23 mouse cellular contexts compared by ENCODE assay signal in genomic region chr14:34428274-34428673, GRCm38 (mm10). TPM values are rescaled to one million over a fixed set of nuclear protein-coding genes. Genes with fewer than 3 reads are reported as not detected.
DNase-seq lines count a peak whose midpoint lies in the region; ATAC-seq and TF ChIP-seq lines count a peak whose summit lies in the region.
"Had no signal": no experiment of that assay in that cellular context is flagged by ENCODE, and none has a peak within 500 bp of the region (broad histone marks: within the 10 kb centered on the region; RNA-seq: fewer than 3 reads in every experiment).

No protein-coding gene starts in this region.

- no peak for DNase-seq in heart, adult 2 months
- DNase-seq in heart, postnatal 10 days = no peak
- no peak for DNase-seq in left cerebral cortex, adult 2 months (ENCODE audit: extremely low spot score in 1 of 2, low spot score in 2 of 2)
- DNase-seq in left cerebral cortex, postnatal 10 days (ENCODE audit: extremely low spot score in 1 of 2, low spot score in 2 of 2) = no peak
- no peak for DNase-seq in midbrain, postnatal 0 days (ENCODE audit: low spot score)
- DNase-seq in left cerebral cortex, postnatal 36 days (ENCODE audit: low spot score in 2 of 2) = no peak
- DNase-seq: adrenal gland, adult 2 months; B cell, adult 2 months; cerebellum, adult 9-10 months; gastrocnemius, postnatal 36 days; kidney, adult 11 months; kidney, postnatal 14 days; liver, embryonic 13.5 days; lung, postnatal 10 days; thymus, postnatal 25 days had no signal

- no peaks in the 10 kb centered on the region; the same call in 1 of the 2 replicates for H3K79me2 ChIP-seq in heart, adult 2 months (replicated peaks; ENCODE audit: control insufficient read depth, insufficient read depth, low read length)

- H3K9me3 ChIP-seq in midbrain, postnatal 0 days (ENCODE audit: low read length) = no peaks in the 10 kb centered on the region
- H3K9me3 ChIP-seq in midbrain, embryonic 15.5 days = no peaks in the 10 kb centered on the region
- H3K9me3 ChIP-seq: embryonic facial prominence, embryonic 12.5 days; hindbrain, embryonic 15.5 days; limb, embryonic 12.5 days; liver, embryonic 13.5 days had no signal

- H3K4me1 ChIP-seq in heart, adult 2 months (ENCODE audit: control insufficient read depth, insufficient read depth, low read length) = no peaks in the 10 kb centered on the region; the same call in 1 of the 2 replicates
- no peaks in the 10 kb centered on the region for H3K4me1 ChIP-seq in midbrain, postnatal 0 days (ENCODE audit: insufficient read depth, low read length)
- H3K4me1 ChIP-seq in midbrain, embryonic 15.5 days = no peaks in the 10 kb centered on the region
- H3K4me1 ChIP-seq: embryonic facial prominence, embryonic 12.5 days; hindbrain, embryonic 15.5 days; limb, embryonic 12.5 days; liver, embryonic 13.5 days had no signal

- TF ChIP-seq CTCF in heart, adult 2 months (IDR thresholded peaks at IDR 0.05) = peak; percentile 47
- peak; percentile 20 for TF ChIP-seq CTCF in left cerebral cortex, adult 2 months (IDR thresholded peaks at IDR 0.05)
- TF ChIP-seq CTCF in midbrain, postnatal 0 days (IDR thresholded peaks at IDR 0.05) = peak; percentile 55

- no peak for ATAC-seq in midbrain, postnatal 0 days (ENCODE audit: low FRiP score)
- no peak for ATAC-seq in midbrain, embryonic 15.5 days (replicated peaks)
- ATAC-seq: forebrain, embryonic 14.5 days had no signal

- no peak overlapping the region for H3K4me2 ChIP-seq in midbrain, postnatal 0 days (ENCODE audit: low read depth, low read length, poor library complexity, severe bottlenecking)
- no peak overlapping the region for H3K4me2 ChIP-seq in midbrain, embryonic 15.5 days
- H3K4me2 ChIP-seq: embryonic facial prominence, embryonic 12.5 days; heart, embryonic 11.5 days; hindbrain, embryonic 15.5 days; limb, embryonic 12.5 days; liver, embryonic 13.5 days had no signal

- TF ChIP-seq POLR2A in heart, adult 2 months (IDR thresholded peaks at IDR 0.05; ENCODE audit: insufficient read depth, low read depth, low read length) = no peak

- TF ChIP-seq EP300 in heart, adult 2 months (IDR thresholded peaks at IDR 0.05; ENCODE audit: insufficient read depth, low read depth, low read length) = no peak

- no peaks in the 10 kb centered on the region for H3K27me3 ChIP-seq in heart, adult 2 months (ENCODE audit: control insufficient read depth, insufficient read depth, low read length)
- H3K27me3 ChIP-seq in midbrain, postnatal 0 days (ENCODE audit: insufficient read depth, low read length) = no peaks in the 10 kb centered on the region
- no peaks in the 10 kb centered on the region for H3K27me3 ChIP-seq in midbrain, embryonic 15.5 days (replicated peaks)
- H3K27me3 ChIP-seq: embryonic facial prominence, embryonic 12.5 days; hindbrain, embryonic 15.5 days; limb, embryonic 12.5 days; liver, embryonic 13.5 days had no signal

- WGBS in heart, adult 2 months = 94% methylated on average over 3 of the region's 3 CpGs
- WGBS in midbrain, postnatal 0 days = 97% methylated on average over 3 of the region's 3 CpGs
- WGBS in midbrain, embryonic 15.5 days = 94% methylated on average over 3 of the region's 3 CpGs

- no peak overlapping the region for H3K4me3 ChIP-seq in heart, adult 2 months
- no peak overlapping the region for H3K4me3 ChIP-seq in left cerebral cortex, adult 2 months
- H3K4me3 ChIP-seq in midbrain, postnatal 0 days (ENCODE audit: low read depth, low read length) = no peak overlapping the region
- no peak overlapping the region for H3K4me3 ChIP-seq in midbrain, embryonic 15.5 days
- H3K4me3 ChIP-seq: embryonic facial prominence, embryonic 12.5 days; erythroblast, embryonic 14.5 days; hindbrain, embryonic 15.5 days; limb, embryonic 12.5 days; liver, embryonic 13.5 days; myocyte had no signal

- H3K9ac ChIP-seq in heart, adult 2 months (ENCODE audit: low read depth, low read length) = no peak overlapping the region
- no peak overlapping the region for H3K9ac ChIP-seq in midbrain, postnatal 0 days (replicated peaks; ENCODE audit: low read length, poor library complexity, severe bottlenecking)
- no peak overlapping the region for H3K9ac ChIP-seq in midbrain, embryonic 15.5 days
- H3K9ac ChIP-seq: embryonic facial prominence, embryonic 12.5 days; hindbrain, embryonic 15.5 days; limb, embryonic 12.5 days; liver, embryonic 13.5 days had no signal

- intact Hi-C loops in heart, adult 2 months (cut with DNase I) = no loop called here
- intact Hi-C loops in heart, postnatal 10 days (cut with DNase I) = no loop called here
- intact Hi-C loops in left cerebral cortex, adult 2 months (cut with DNase I) = no loop called here
- intact Hi-C loops in left cerebral cortex, postnatal 10 days (cut with DNase I) = no loop called here
- intact Hi-C loops in left cerebral cortex, postnatal 36 days (cut with DNase I) = no loop called here

- no peak overlapping the region for H3K27ac ChIP-seq in heart, adult 2 months
- H3K27ac ChIP-seq in left cerebral cortex, adult 2 months = no peak overlapping the region
- H3K27ac ChIP-seq in midbrain, postnatal 0 days (ENCODE audit: low read depth, low read length) = no peak overlapping the region
- H3K27ac ChIP-seq in midbrain, embryonic 15.5 days = no peak overlapping the region
- H3K27ac ChIP-seq: embryonic facial prominence, embryonic 12.5 days; hindbrain, embryonic 15.5 days; limb, embryonic 12.5 days; liver, embryonic 13.5 days had no signal

- H3K36me3 ChIP-seq in heart, adult 2 months (ENCODE audit: control insufficient read depth, insufficient read depth, low read length) = no peaks in the 10 kb centered on the region; the same call in 1 of the 2 replicates
- H3K36me3 ChIP-seq in midbrain, postnatal 0 days (ENCODE audit: insufficient read depth, low read length) = peaks cover 9% of the 10 kb centered on the region
- H3K36me3 ChIP-seq in midbrain, embryonic 15.5 days (replicated peaks) = peaks cover 14% of the 10 kb centered on the region; the same call in 1 of the 2 replicates
- H3K36me3 ChIP-seq: liver, embryonic 13.5 days had no signal

RNA-seq across cellular contexts. Expression of gene Mmrn2, which starts 53.0 kb away (rescaled TPM):
- 10 to 100 TPM; 30.4 to 44.1 TPM for total RNA-seq in heart, adult 2 months (2021)
- polyA plus RNA-seq in heart, adult 2 months (2012; rRNA removed) = 17.6 and 29.4 TPM in 2 replicates
- 10 to 100 TPM; 43.8 to 50.9 TPM for total RNA-seq in heart, postnatal 10 days (2021)
- total RNA-seq in left cerebral cortex, adult 2 months (2021) = 1 to 10 TPM; 4.4 to 5.8 TPM
- 1 to 10 TPM; 3.8 to 5.1 TPM for total RNA-seq in left cerebral cortex, postnatal 10 days (2021)
- 2.9 TPM in 2 replicates for total RNA-seq in midbrain, postnatal 0 days (2014; rRNA removed)
- polyA plus RNA-seq in midbrain, postnatal 0 days (2015; fragmentation: Nextera tagmentation; extraction: Ambion mirVana) = 2.1 and 2.6 TPM in 2 replicates
- 4.7 and 5.0 TPM in 2 replicates for polyA plus RNA-seq in midbrain, embryonic 15.5 days (2015; fragmentation: Nextera tagmentation; extraction: Ambion mirVana)
- total RNA-seq in left cerebral cortex, postnatal 36 days (2021) = 1 to 10 TPM; 3.6 to 3.8 TPM
- polyA plus RNA-seq: erythroblast, embryonic 14.5 days had no signal

RNA-seq across cellular contexts. Expression of gene Sncg, which starts 53.7 kb away (rescaled TPM):
- total RNA-seq in heart, adult 2 months (2021) = 10 to 100 TPM; 11.5 to 12.9 TPM
- polyA plus RNA-seq in heart, adult 2 months (2012; rRNA removed) = 14.2 and 15.2 TPM in 2 replicates
- 1 to 10 TPM; 3.4 to 3.7 TPM for total RNA-seq in heart, postnatal 10 days (2021)
- 1 to 10 TPM; 3.0 to 3.9 TPM for total RNA-seq in left cerebral cortex, adult 2 months (2021)
- total RNA-seq in left cerebral cortex, postnatal 10 days (2021) = 1 to 10 TPM; 1.4 to 2.0 TPM
- total RNA-seq in midbrain, postnatal 0 days (2014; rRNA removed) = 14.3 and 22.3 TPM in 2 replicates
- 26.1 and 36.8 TPM in 2 replicates for polyA plus RNA-seq in midbrain, postnatal 0 days (2015; fragmentation: Nextera tagmentation; extraction: Ambion mirVana)
- polyA plus RNA-seq in midbrain, embryonic 15.5 days (2015; fragmentation: Nextera tagmentation; extraction: Ambion mirVana) = 36.7 and 45.2 TPM in 2 replicates
- 1 to 10 TPM; 3.2 to 4.9 TPM for total RNA-seq in left cerebral cortex, postnatal 36 days (2021)
- polyA plus RNA-seq: erythroblast, embryonic 14.5 days had no signal
